Mouse (Mus musculus): ENCODE measurements at regions not wholly inside any gene's neighbourhood (a gene's known extent, or its start where the extent isn't known, plus 50 kb on each side); places are given as distances from the start of the nearest gene placed in this dataset.

GRCm38 (mm10) chr13:110928894-110929293, 325.9 kb upstream of the Actbl2 start:
- Histone ChIP-seq H3K27ac (ENCODE audit: control insufficient read depth, low read depth, low read length) (no peak overlapping the region), H3K36me3 (ENCODE audit: control insufficient read depth in 1 of 2, insufficient read depth in 2 of 2, low read length in 2 of 2) (no peaks in the 10 kb centered on the region), H3K4me3 (ENCODE audit: control insufficient read depth in 1 of 2, insufficient read depth in 1 of 2, low read depth in 2 of 2, low read length in 2 of 2) (no peak overlapping the region), H3K79me2 (ENCODE audit: control insufficient read depth, insufficient read depth, low read length, poor library complexity) (no peaks in the 10 kb centered on the region), H3K4me1 (ENCODE audit: control insufficient read depth in 1 of 2, insufficient read depth in 2 of 2, low read length in 2 of 2) (no peaks in the 10 kb centered on the region), H3K9ac (ENCODE audit: control insufficient read depth, low read depth, low read length, poor library complexity, severe bottlenecking) (no peak overlapping the region), H3K27me3 (ENCODE audit: control insufficient read depth in 1 of 2, insufficient read depth in 2 of 2, low read length in 2 of 2) (no peaks in the 10 kb centered on the region), H3K9me3 (replicated peaks; ENCODE audit: insufficient read depth, low read length) (no peaks in the 10 kb centered on the region; the same call in 1 of the 2 replicates)
- DNase-seq (ENCODE audit: low read depth, low spot score): no peak
- no peak for TF ChIP-seq GABPA (IDR thresholded peaks at IDR 0.05; ENCODE audit: low read depth, low read length)
- TF ChIP-seq MEF2A (IDR thresholded peaks at IDR 0.05; ENCODE audit: extremely low read depth, insufficient replicate concordance, low read depth, low read length, poor library complexity, severe bottlenecking): no peak
- TF ChIP-seq CHD2 (IDR thresholded peaks at IDR 0.05; ENCODE audit: low read length): no peak
- TF ChIP-seq BHLHE40 (IDR thresholded peaks at IDR 0.05; ENCODE audit: borderline replicate concordance, low read depth, low read length): no peak

- Histone ChIP-seq H3K36me3 (ENCODE audit: control insufficient read depth in 1 of 2, insufficient read depth in 2 of 2, low read length in 2 of 2) (no peaks in the 10 kb centered on the region), H3K79me2 (ENCODE audit: control insufficient read depth, insufficient read depth, low read length, poor library complexity) (no peaks in the 10 kb centered on the region), H3K27ac (ENCODE audit: control insufficient read depth, low read depth, low read length) (no peak overlapping the region), H3K4me3 (ENCODE audit: control insufficient read depth in 1 of 2, insufficient read depth in 1 of 2, low read depth in 2 of 2, low read length in 2 of 2) (no peak overlapping the region), H3K9ac (ENCODE audit: control insufficient read depth, low read depth, low read length, poor library complexity, severe bottlenecking) (no peak overlapping the region), H3K27me3 (ENCODE audit: control insufficient read depth in 1 of 2, insufficient read depth in 2 of 2, low read length in 2 of 2) (no peaks in the 10 kb centered on the region), H3K4me1 (ENCODE audit: control insufficient read depth in 1 of 2, insufficient read depth in 2 of 2, low read length in 2 of 2) (no peaks in the 10 kb centered on the region), H3K9me3 (replicated peaks; ENCODE audit: insufficient read depth, low read length) (no peaks in the 10 kb centered on the region; the same call in 1 of the 2 replicates)
- no peak for TF ChIP-seq MYB (IDR thresholded peaks at IDR 0.05; ENCODE audit: low read depth, low read length)
- TF ChIP-seq NRF1 (IDR thresholded peaks at IDR 0.05; ENCODE audit: insufficient read depth, low read depth, low read length, poor library complexity, severe bottlenecking): no peak
- TF ChIP-seq ZC3H11A (IDR thresholded peaks at IDR 0.05; ENCODE audit: low read depth, low read length): no peak
- no peak for TF ChIP-seq UBTF (IDR thresholded peaks at IDR 0.05; ENCODE audit: borderline replicate concordance, insufficient read depth, low read depth, low read length)
- no peak for TF ChIP-seq E2F4 (IDR thresholded peaks at IDR 0.05; ENCODE audit: borderline replicate concordance, low read depth, low read length)
- no peak for TF ChIP-seq MEF2A (IDR thresholded peaks at IDR 0.05; ENCODE audit: extremely low read depth, insufficient replicate concordance, low read depth, low read length, poor library complexity, severe bottlenecking)
- no peak for TF ChIP-seq CTCF (IDR thresholded peaks at IDR 0.05 in 2 of 3, conservative IDR thresholded peaks at IDR 0.05 in 1 of 3; ENCODE audit: control insufficient read depth in 1 of 3, insufficient read depth in 1 of 3, low read depth in 2 of 3, low read length in 3 of 3, poor library complexity in 1 of 3, severe bottlenecking in 1 of 3)
- TF ChIP-seq ETS1 (IDR thresholded peaks at IDR 0.05; ENCODE audit: low read depth, low read length): no peak
- no peak for TF ChIP-seq BHLHE40 (IDR thresholded peaks at IDR 0.05; ENCODE audit: borderline replicate concordance, low read depth, low read length)
- DNase-seq (ENCODE audit: low read depth, low spot score): no peak
Observed at GRCm38 (mm10) chr13:110929579-110929978, 325.2 kb upstream of the Actbl2 start.

- Histone ChIP-seq H3K4me3 (ENCODE audit: control insufficient read depth in 1 of 2, insufficient read depth in 1 of 2, low read depth in 2 of 2, low read length in 2 of 2) (no peak overlapping the region), H3K36me3 (ENCODE audit: control insufficient read depth in 1 of 2, insufficient read depth in 2 of 2, low read length in 2 of 2) (no peaks in the 10 kb centered on the region), H3K79me2 (ENCODE audit: control insufficient read depth, insufficient read depth, low read length, poor library complexity) (no peaks in the 10 kb centered on the region), H3K4me1 (ENCODE audit: control insufficient read depth in 1 of 2, insufficient read depth in 2 of 2, low read length in 2 of 2) (no peaks in the 10 kb centered on the region), H3K9ac (ENCODE audit: control insufficient read depth, low read depth, low read length, poor library complexity, severe bottlenecking) (no peak overlapping the region), H3K27ac (ENCODE audit: control insufficient read depth, low read depth, low read length) (no peak overlapping the region), H3K9me3 (replicated peaks; ENCODE audit: insufficient read depth, low read length) (no peaks in the 10 kb centered on the region), H3K27me3 (ENCODE audit: control insufficient read depth in 1 of 2, insufficient read depth in 2 of 2, low read length in 2 of 2) (no peaks in the 10 kb centered on the region)
- TF ChIP-seq POLR2A (IDR thresholded peaks at IDR 0.05; ENCODE audit: control insufficient read depth in 1 of 2, insufficient read depth in 1 of 2, low read depth in 1 of 2, low read length in 2 of 2, poor library complexity in 1 of 2): no peak
- TF ChIP-seq UBTF (IDR thresholded peaks at IDR 0.05; ENCODE audit: borderline replicate concordance, insufficient read depth, low read depth, low read length): no peak
- TF ChIP-seq MYC (IDR thresholded peaks at IDR 0.05; ENCODE audit: low read depth, low read length): no peak
- no peak for TF ChIP-seq KAT2A (conservative IDR thresholded peaks at IDR 0.05; ENCODE audit: low read depth, low read length)
- TF ChIP-seq ZKSCAN1 (IDR thresholded peaks at IDR 0.05; ENCODE audit: low read depth, low read length): no peak
- TF ChIP-seq RAD21 (IDR thresholded peaks at IDR 0.05; ENCODE audit: low read depth, low read length): no peak
- TF ChIP-seq SIN3A (IDR thresholded peaks at IDR 0.05; ENCODE audit: low read length): no peak
- TF ChIP-seq MAZ (IDR thresholded peaks at IDR 0.05; ENCODE audit: low read depth, low read length): no peak
- TF ChIP-seq JUND (IDR thresholded peaks at IDR 0.05; ENCODE audit: low read depth, low read length): no peak
- TF ChIP-seq TCF12 (IDR thresholded peaks at IDR 0.05; ENCODE audit: low read depth, low read length): no peak
- TF ChIP-seq MYB (IDR thresholded peaks at IDR 0.05; ENCODE audit: low read depth, low read length): no peak
- no peak for TF ChIP-seq CHD2 (IDR thresholded peaks at IDR 0.05; ENCODE audit: low read length)
- no peak for TF ChIP-seq HCFC1 (IDR thresholded peaks at IDR 0.05; ENCODE audit: low read depth, low read length)
- TF ChIP-seq TBP (IDR thresholded peaks at IDR 0.05; ENCODE audit: low read depth, low read length): no peak
- no peak for TF ChIP-seq MEF2A (IDR thresholded peaks at IDR 0.05; ENCODE audit: extremely low read depth, insufficient replicate concordance, low read depth, low read length, poor library complexity, severe bottlenecking)
- no peak for TF ChIP-seq ZC3H11A (IDR thresholded peaks at IDR 0.05; ENCODE audit: low read depth, low read length)
- no peak for TF ChIP-seq NELFE (IDR thresholded peaks at IDR 0.05; ENCODE audit: low read depth, low read length)
- no peak for TF ChIP-seq GATA1 (IDR thresholded peaks at IDR 0.05; ENCODE audit: low read depth, low read length)
- DNase-seq (ENCODE audit: low read depth, low spot score): no peak
Observed at GRCm38 (mm10) chr13:110941587-110941986, 313.2 kb upstream of the Actbl2 start.
